Mouse (Mus musculus) heart, postnatal 0 days (tissue): ENCODE data around the gene Nxnl1.

ENCODE experiments used
- CTCF ChIP-seq: IDR thresholded peaks from 2 replicates; pipeline ENCODE4 v1.5.1; 2016; ENCODE audit warnings: antibody characterized with exemption, control low read depth, low read depth
- EP300 ChIP-seq: IDR thresholded peaks from 2 replicates; pipeline ENCODE4 v1.6.1; 2016; ENCODE audit warnings: antibody characterized with exemption, low read depth

- no peak for TF ChIP-seq CTCF
- no peak for TF ChIP-seq EP300
Measured at GRCm38 (mm10) chr8:71560071-71560470, 6.3 kb downstream of the Nxnl1 start.
